Mouse (Mus musculus) heart, adult 2 months (tissue): ENCODE data around the gene Snrnp70.

Experiments
- CTCF ChIP-seq: fragments of 200-600 bp; IDR thresholded peaks from 2 replicates; pipeline ENCODE4 v1.8.1; 2022; ENCODE audit warnings: antibody characterized with exemption, mild to moderate bottlenecking, moderate library complexity
- POLR2A ChIP-seq: fragments of 200-500 bp; IDR thresholded peaks from 2 replicates; pipeline ENCODE4 v1.6.1; 2011; ENCODE audit warnings: mild to moderate bottlenecking, low read depth, low read length, control low read depth; ENCODE audit not compliant: insufficient read depth

- TF ChIP-seq CTCF = no peak
- no peak for TF ChIP-seq POLR2A
Observed at GRCm38 (mm10) chr7:45412421-45412820, 16.9 kb upstream of the Snrnp70 start.
